Comparison of ENCODE assay signal across 10 mouse cellular contexts in genomic region chr17:80471056-80471802, GRCm38 (mm10). TPM values are rescaled to one million over a fixed set of nuclear protein-coding genes. Genes with fewer than 3 reads are reported as not detected.
DNase-seq lines count a peak whose midpoint lies in the region; ATAC-seq and TF ChIP-seq lines count a peak whose summit lies in the region.
"Had no signal": no experiment of that assay in that cellular context is flagged by ENCODE, and none has a peak within 500 bp of the region (broad histone marks: within the 10 kb centered on the region; RNA-seq: fewer than 3 reads in every experiment).

No protein-coding gene starts in this region.

- H3K9ac ChIP-seq in liver, postnatal 0 days (replicated peaks) = no peak overlapping the region
- H3K9ac ChIP-seq in forebrain, embryonic 16.5 days (replicated peaks; ENCODE audit: low read depth, low read length) = no peak overlapping the region

- no peak for TF ChIP-seq EP300 in liver, postnatal 0 days (IDR thresholded peaks at IDR 0.05; ENCODE audit: low read depth)

- no peak overlapping the region for H3K4me2 ChIP-seq in liver, postnatal 0 days (ENCODE audit: low read depth, low read length)
- H3K4me2 ChIP-seq in forebrain, embryonic 16.5 days (ENCODE audit: low read length) = no peak overlapping the region

- ATAC-seq in liver, postnatal 0 days = no peak
- 0 out of 2 replicates have a peak, but pooled peaks have one; percentile 36 for ATAC-seq in forebrain, embryonic 16.5 days

- no peaks in the 10 kb centered on the region for H3K27me3 ChIP-seq in liver, postnatal 0 days (ENCODE audit: insufficient read depth, low read length)
- no peaks in the 10 kb centered on the region for H3K27me3 ChIP-seq in forebrain, embryonic 16.5 days (replicated peaks; ENCODE audit: control insufficient read depth, insufficient read depth, low read length)

- no peak for TF ChIP-seq CTCF in gastrocnemius, adult 2 months (IDR thresholded peaks at IDR 0.05)
- no peak for TF ChIP-seq CTCF in liver, postnatal 0 days (IDR thresholded peaks at IDR 0.05; ENCODE audit: low read depth)

- peak overlapping the region; percentile 53 for H3K27ac ChIP-seq in gastrocnemius, adult 2 months
- no peak overlapping the region for H3K27ac ChIP-seq in liver, postnatal 0 days (ENCODE audit: low read depth)
- H3K27ac ChIP-seq in forebrain, embryonic 16.5 days (ENCODE audit: low read length) = no peak overlapping the region

- peaks cover 7% of the 10 kb centered on the region; the same call in 1 of the 2 replicates for H3K36me3 ChIP-seq in liver, postnatal 0 days (replicated peaks; ENCODE audit: insufficient read depth, low read length)
- no peaks in the 10 kb centered on the region for H3K36me3 ChIP-seq in forebrain, embryonic 16.5 days (ENCODE audit: control insufficient read depth, insufficient read depth)

- no peak overlapping the region for H3K4me3 ChIP-seq in gastrocnemius, adult 2 months
- no peak overlapping the region for H3K4me3 ChIP-seq in liver, postnatal 0 days (ENCODE audit: low read depth, low read length)
- H3K4me3 ChIP-seq in forebrain, embryonic 16.5 days (replicated peaks; ENCODE audit: low read length) = no peak overlapping the region

- H3K4me1 ChIP-seq in liver, postnatal 0 days (ENCODE audit: insufficient read depth) = peaks cover 6% of the 10 kb centered on the region; the same call in 1 of the 2 replicates
- H3K4me1 ChIP-seq in forebrain, embryonic 16.5 days (replicated peaks; ENCODE audit: control insufficient read depth, insufficient read depth, low read length) = peaks cover 8% of the 10 kb centered on the region

- no peak for DNase-seq in gastrocnemius, adult 2 months
- DNase-seq in gastrocnemius, postnatal 25 days = no peak
- peak; percentile 17 for DNase-seq in liver
- DNase-seq in liver, postnatal 0 days = no peak
- DNase-seq in retina, embryonic 14.5 days (ENCODE audit: low spot score) = peak; percentile 75
- no peak for DNase-seq in urinary bladder, adult 2 months (ENCODE audit: low spot score)
- no peak for DNase-seq in left cerebral cortex, postnatal 10 days (ENCODE audit: extremely low spot score in 1 of 2, low spot score in 2 of 2)
- DNase-seq: cerebellum, adult 9-10 months; lung, postnatal 4 days had no signal

- H3K9me3 ChIP-seq in liver, postnatal 0 days (ENCODE audit: low read length) = no peaks in the 10 kb centered on the region
- no peaks in the 10 kb centered on the region for H3K9me3 ChIP-seq in forebrain, embryonic 16.5 days (ENCODE audit: control insufficient read depth, low read length)

- intact Hi-C loops in gastrocnemius, adult 2 months (cut with DNase I) = no loop called here
- intact Hi-C loops in left cerebral cortex, postnatal 10 days (cut with DNase I) = no loop called here

- WGBS in liver, postnatal 0 days (ENCODE audit: insufficient replicate concordance) = 36% methylated on average over 8 of the region's 8 CpGs
- 28% methylated on average over 8 of the region's 8 CpGs for WGBS in forebrain, embryonic 16.5 days

RNA-seq across cellular contexts. Expression of gene Sos1, which starts 9.0 kb away (rescaled TPM):
- 10 to 100 TPM; 14.1 to 18.2 TPM for total RNA-seq in gastrocnemius, adult 2 months (2021)
- 10 to 100 TPM; 12.8 to 14.7 TPM for total RNA-seq in gastrocnemius, postnatal 25 days (2021)
- polyA plus RNA-seq in liver, postnatal 0 days (2015; fragmentation: Nextera tagmentation; extraction: Ambion mirVana) = 1.4 TPM in 2 replicates
- polyA plus RNA-seq in forebrain, embryonic 16.5 days (2015; fragmentation: Nextera tagmentation; extraction: Ambion mirVana) = 7.6 TPM in 2 replicates
- 6.5 and 9.3 TPM in 2 replicates for polyA plus RNA-seq in urinary bladder, adult 2 months (2012; rRNA removed)
- 10 to 100 TPM; 34.0 to 35.6 TPM for total RNA-seq in left cerebral cortex, postnatal 10 days (2021)

Comparison
In these comparisons a context has a peak if more than half of its experiments do, and no peak if none do; other contexts are left out.
1. DNase-seq: peak in liver (single experiment) and retina, embryonic 14.5 days (single experiment); none in gastrocnemius, adult 2 months (single experiment), gastrocnemius, postnatal 25 days (single experiment), liver, postnatal 0 days (single experiment), urinary bladder, adult 2 months (single experiment) and left cerebral cortex, postnatal 10 days (0 of 2).